Mouse (Mus musculus): ENCODE results near the gene Traf3. TPM values are rescaled to one million over a fixed set of nuclear protein-coding genes. Genes with fewer than 3 reads are reported as not detected.

Traf3 gene
- total RNA-seq, 1 experiment = 12.4 TPM

- no peak for DNase-seq (ENCODE audit: low read depth, low spot score)
- Histone ChIP-seq H3K9ac (ENCODE audit: insufficient read depth, low read depth, low read length, poor library complexity, severe bottlenecking) (no peak overlapping the region), H3K4me3 (ENCODE audit: insufficient read depth in 1 of 2, low read depth in 1 of 2, low read length in 2 of 2, poor library complexity in 1 of 2, severe bottlenecking in 1 of 2) (no peak overlapping the region), H3K36me3 (ENCODE audit: control insufficient read depth, insufficient read depth, low read length, poor library complexity, severe bottlenecking) (no peaks in the 10 kb centered on the region), H3K27ac (ENCODE audit: insufficient read depth, low read depth, low read length, poor library complexity, severe bottlenecking) (no peak overlapping the region), H3K9me3 (ENCODE audit: control insufficient read depth, insufficient read depth, low read depth, low read length) (no peaks in the 10 kb centered on the region), H3K4me1 (ENCODE audit: control insufficient read depth in 2 of 2, insufficient read depth in 2 of 2, low read length in 2 of 2, poor library complexity in 1 of 2) (peaks cover 3 to 23% of the 10 kb centered on the region in 2 experiments; a peak in 3 of 4 replicates)
- no peak for TF ChIP-seq CHD2 (IDR thresholded peaks at IDR 0.05; ENCODE audit: low read depth, low read length)
- TF ChIP-seq ZC3H11A (IDR thresholded peaks at IDR 0.05; ENCODE audit: borderline replicate concordance, low read depth, low read length) = no peak
- TF ChIP-seq MAFK (IDR thresholded peaks at IDR 0.05; ENCODE audit: insufficient read depth, low read depth, low read length) = no peak
- TF ChIP-seq HCFC1 (IDR thresholded peaks at IDR 0.05; ENCODE audit: borderline replicate concordance, insufficient read depth, low read length) = no peak
- TF ChIP-seq ZNF384 (IDR thresholded peaks at IDR 0.05; ENCODE audit: low read depth, low read length) = no peak
- in situ Hi-C loops (cut with MboI; ENCODE audit: low sequenced_read_pairs in 2 of 2, unreplicated experiment in 2 of 2) = no loop called here
Observed at GRCm38 (mm10) chr12:111144598-111144997, 21.6 kb upstream of the Traf3 start.

- H3K9me3 ChIP-seq (ENCODE audit: control insufficient read depth, insufficient read depth, low read depth, low read length) = no peaks in the 10 kb centered on the region
- H3K27ac ChIP-seq (ENCODE audit: insufficient read depth, low read depth, low read length, poor library complexity, severe bottlenecking) = no peak overlapping the region
- H3K36me3 ChIP-seq (ENCODE audit: control insufficient read depth, insufficient read depth, low read length, poor library complexity, severe bottlenecking) = no peaks in the 10 kb centered on the region
- H3K4me1 ChIP-seq (ENCODE audit: control insufficient read depth in 2 of 2, insufficient read depth in 2 of 2, low read length in 2 of 2, poor library complexity in 1 of 2) = peaks cover 3 to 25% of the 10 kb centered on the region in 2 experiments; a peak in 3 of 4 replicates
- TF ChIP-seq MAFK (IDR thresholded peaks at IDR 0.05; ENCODE audit: insufficient read depth, low read depth, low read length) (no peak), CHD2 (IDR thresholded peaks at IDR 0.05; ENCODE audit: low read depth, low read length) (no peak), HCFC1 (IDR thresholded peaks at IDR 0.05; ENCODE audit: borderline replicate concordance, insufficient read depth, low read length) (no peak), ZC3H11A (IDR thresholded peaks at IDR 0.05; ENCODE audit: borderline replicate concordance, low read depth, low read length) (no peak), ZNF384 (IDR thresholded peaks at IDR 0.05; ENCODE audit: low read depth, low read length) (no peak)
- no peak overlapping the region; the same call in 1 of the 2 replicates for H3K9ac ChIP-seq (ENCODE audit: insufficient read depth, low read depth, low read length, poor library complexity, severe bottlenecking)
- in situ Hi-C loops (cut with MboI; ENCODE audit: low sequenced_read_pairs in 2 of 2, unreplicated experiment in 2 of 2) = no loop called here
- no peak for DNase-seq (ENCODE audit: low read depth, low spot score)
- H3K4me3 ChIP-seq (ENCODE audit: insufficient read depth in 1 of 2, low read depth in 1 of 2, low read length in 2 of 2, poor library complexity in 1 of 2, severe bottlenecking in 1 of 2) = no peak overlapping the region
Observed at GRCm38 (mm10) chr12:111145269-111145668, 20.9 kb upstream of the Traf3 start.

GRCm38 (mm10) chr12:111149495-111150235 lies 16.5 kb upstream of the Traf3 start:
- Histone ChIP-seq H3K9ac (ENCODE audit: insufficient read depth, low read depth, low read length, poor library complexity, severe bottlenecking) (no peak overlapping the region), H3K4me1 (ENCODE audit: control insufficient read depth in 2 of 2, insufficient read depth in 2 of 2, low read length in 2 of 2, poor library complexity in 1 of 2) (peaks cover 0 to 16% of the 10 kb centered on the region in 2 experiments; a peak in 2 of 4 replicates), H3K36me3 (ENCODE audit: control insufficient read depth, insufficient read depth, low read length, poor library complexity, severe bottlenecking) (no peaks in the 10 kb centered on the region), H3K4me3 (ENCODE audit: insufficient read depth in 1 of 2, low read depth in 1 of 2, low read length in 2 of 2, poor library complexity in 1 of 2, severe bottlenecking in 1 of 2) (no peak overlapping the region), H3K27ac (ENCODE audit: insufficient read depth, low read depth, low read length, poor library complexity, severe bottlenecking) (no peak overlapping the region; the same call in 1 of the 2 replicates), H3K9me3 (ENCODE audit: control insufficient read depth, insufficient read depth, low read depth, low read length) (no peaks in the 10 kb centered on the region)
- DNase-seq (ENCODE audit: low read depth, low spot score) = no peak
- no peak for TF ChIP-seq HCFC1 (IDR thresholded peaks at IDR 0.05; ENCODE audit: borderline replicate concordance, insufficient read depth, low read length)
- TF ChIP-seq ZC3H11A (IDR thresholded peaks at IDR 0.05; ENCODE audit: borderline replicate concordance, low read depth, low read length) = no peak
- TF ChIP-seq MAFK (IDR thresholded peaks at IDR 0.05; ENCODE audit: insufficient read depth, low read depth, low read length) = no peak
- TF ChIP-seq CHD2 (IDR thresholded peaks at IDR 0.05; ENCODE audit: low read depth, low read length) = no peak
- TF ChIP-seq ZNF384 (IDR thresholded peaks at IDR 0.05; ENCODE audit: low read depth, low read length) = no peak
- in situ Hi-C loops (cut with MboI; ENCODE audit: low sequenced_read_pairs in 2 of 2, unreplicated experiment in 2 of 2) = no loop called here

GRCm38 (mm10) chr12:111150236-111150596 lies 16.0 kb upstream of the Traf3 start:
- no peak overlapping the region for H3K9ac ChIP-seq (ENCODE audit: insufficient read depth, low read depth, low read length, poor library complexity, severe bottlenecking)
- no peak for DNase-seq (ENCODE audit: low read depth, low spot score)
- no peaks in the 10 kb centered on the region for H3K36me3 ChIP-seq (ENCODE audit: control insufficient read depth, insufficient read depth, low read length, poor library complexity, severe bottlenecking)
- TF ChIP-seq CHD2 (IDR thresholded peaks at IDR 0.05; ENCODE audit: low read depth, low read length) = no peak
- TF ChIP-seq MAFK (IDR thresholded peaks at IDR 0.05; ENCODE audit: insufficient read depth, low read depth, low read length) = no peak
- TF ChIP-seq ZNF384 (IDR thresholded peaks at IDR 0.05; ENCODE audit: low read depth, low read length) = no peak
- TF ChIP-seq HCFC1 (IDR thresholded peaks at IDR 0.05; ENCODE audit: borderline replicate concordance, insufficient read depth, low read length) = no peak
- no peak for TF ChIP-seq ZC3H11A (IDR thresholded peaks at IDR 0.05; ENCODE audit: borderline replicate concordance, low read depth, low read length)
- H3K27ac ChIP-seq (ENCODE audit: insufficient read depth, low read depth, low read length, poor library complexity, severe bottlenecking) = no peak overlapping the region
- no peaks in the 10 kb centered on the region for H3K9me3 ChIP-seq (ENCODE audit: control insufficient read depth, insufficient read depth, low read depth, low read length)
- H3K4me3 ChIP-seq (ENCODE audit: insufficient read depth in 1 of 2, low read depth in 1 of 2, low read length in 2 of 2, poor library complexity in 1 of 2, severe bottlenecking in 1 of 2) = no peak overlapping the region
- in situ Hi-C loops (cut with MboI; ENCODE audit: low sequenced_read_pairs in 2 of 2, unreplicated experiment in 2 of 2) = no loop called here
- H3K4me1 ChIP-seq (ENCODE audit: control insufficient read depth in 2 of 2, insufficient read depth in 2 of 2, low read length in 2 of 2, poor library complexity in 1 of 2) = peaks cover 0 to 11% of the 10 kb centered on the region in 2 experiments; a peak in 1 of 4 replicates

Data from ES-E14 (cell line).